Mouse (Mus musculus) midbrain, embryonic 14.5 days (tissue): ENCODE measurements around the gene Parg. TPM values are rescaled to one million over a fixed set of nuclear protein-coding genes. Genes with fewer than 3 reads are reported as not detected.
"Not testable (repeated sequence)": the region's sequence is repeated elsewhere in the genome, so short reads cannot be mapped to it uniquely, and the experiment has no call there.

ENCODE experiments used
- ATAC-seq: fragments of 200-750 bp; cut with Nextera tagmentation; 2 replicates; pipeline ENCODE4 v1.8.0; 2017; ENCODE audit warnings: moderate number of reproducible peaks, moderate library complexity; ENCODE audit not compliant: low FRiP score, low TSS enrichment
- DNase-seq: peaks from one replicate; pipeline ENCODE4 v3.0.0-alpha.2; 2015
- H3K27ac ChIP-seq: fragments of 300-500 bp; sonication (generic); replicated peaks from 2 replicates; pipeline ENCODE4 v1.5.1; 2014; ENCODE audit warnings: mild to moderate bottlenecking, low read depth, low read length, moderate library complexity
- H3K27me3 ChIP-seq: fragments of 300-500 bp; sonication (generic); 2 replicates; pipeline ENCODE4 v1.6.1; 2014; ENCODE audit warnings: low read length, control low read depth, mixed read lengths; ENCODE audit not compliant: control insufficient read depth, insufficient read depth
- H3K36me3 ChIP-seq: fragments of 300-500 bp; sonication (generic); 2 replicates; pipeline ENCODE4 v1.6.1; 2014; ENCODE audit warnings: low read length, control low read depth; ENCODE audit not compliant: control insufficient read depth, insufficient read depth
- H3K4me1 ChIP-seq: fragments of 300-500 bp; sonication (generic); 2 replicates; pipeline ENCODE4 v1.6.1; 2014; ENCODE audit warnings: mild to moderate bottlenecking, antibody characterized with exemption, low read length, control low read depth; ENCODE audit not compliant: control insufficient read depth, insufficient read depth
- H3K4me2 ChIP-seq: fragments of 300-500 bp; sonication (generic); 2 replicates; pipeline ENCODE4 v1.6.1; 2014; ENCODE audit warnings: mild to moderate bottlenecking, low read length, moderate library complexity
- H3K4me3 ChIP-seq: fragments of 300-500 bp; sonication (generic); replicated peaks from 2 replicates; pipeline ENCODE4 v1.5.1; 2014; ENCODE audit warnings: low read depth, low read length
- H3K9ac ChIP-seq: fragments of 300-500 bp; sonication (generic); replicated peaks from 2 replicates; pipeline ENCODE4 v1.6.1; 2014; ENCODE audit warnings: mild to moderate bottlenecking, low read length, moderate library complexity
- H3K9me3 ChIP-seq: fragments of 300-500 bp; sonication (generic); 2 replicates; pipeline ENCODE4 v1.6.1; 2016; ENCODE audit warnings: low read length, control low read depth, mixed read lengths; ENCODE audit not compliant: control insufficient read depth
- WGBS: fragments of 180-500 bp; shearing (Covaris S2); extraction: QIAGEN DNeasy Blood & Tissue Kit; methylation state at CpG from one replicate; pipeline ENCODE4 v1.1.7; 2014; 5-methylcytosine and 5-hydroxymethylcytosine counted together
- polyA plus RNA-seq: library from polyadenylated mRNA; unstranded; fragments of >200 nt; fragmentation: Nextera tagmentation; extraction: Ambion mirVana; gene quantifications from 2 replicates; pipeline ENCODE4 v1.2.1, GENCODE M21; 2014

Parg gene
- polyA plus RNA-seq, 1 experiment from 2014 or later: 49.6 TPM

- not testable (repeated sequence) for H3K9me3 ChIP-seq, H3K4me2 ChIP-seq, H3K9ac ChIP-seq, H3K4me1 ChIP-seq, H3K27ac ChIP-seq, H3K4me3 ChIP-seq, H3K27me3 ChIP-seq, DNase-seq, ATAC-seq
- H3K36me3 ChIP-seq: peaks cover 74% of the 10 kb centered on the region
- 85% methylated on average over 5 of the region's 5 CpGs for whole genome bisulfite sequencing
Observed at GRCm38 (mm10) chr14:32193557-32193956, 8.2 kb upstream of the Parg start.

- DNase-seq: peak; percentile 24
Observed at GRCm38 (mm10) chr14:32201354-32201753, 395 bp upstream of the Parg start.

GRCm38 (mm10) chr14:32226601-32227000, 24.9 kb downstream of the Parg start:
- H3K9ac ChIP-seq: no peak overlapping the region
- H3K36me3 ChIP-seq: peaks cover 12% of the 10 kb centered on the region; the same call in 1 of the 2 replicates
- DNase-seq (no peak), ATAC-seq (no peak)
- H3K9me3 ChIP-seq: no peaks in the 10 kb centered on the region
- H3K27ac ChIP-seq: no peak overlapping the region
- no peaks in the 10 kb centered on the region for H3K4me1 ChIP-seq
- H3K4me3 ChIP-seq: no peak overlapping the region
- no peak overlapping the region for H3K4me2 ChIP-seq
- H3K27me3 ChIP-seq: no peaks in the 10 kb centered on the region

More at GRCm38 (mm10) chr14:32201354-32201753, 395 bp upstream of the Parg start:
- H3K4me1 ChIP-seq: peaks cover 19% of the 10 kb centered on the region
- ATAC-seq: no peak
- peak overlapping the region; percentile 93 for H3K9ac ChIP-seq
- peaks cover 19% of the 10 kb centered on the region for H3K36me3 ChIP-seq
- WGBS: under 1% methylated on average over 25 of the region's 26 CpGs
- peak overlapping the region; percentile 80 for H3K4me2 ChIP-seq
- peak overlapping the region; percentile 97 for H3K4me3 ChIP-seq
- H3K9me3 ChIP-seq: no peaks in the 10 kb centered on the region
- H3K27me3 ChIP-seq: no peaks in the 10 kb centered on the region
- H3K27ac ChIP-seq: no peak overlapping the region

- Histone ChIP-seq H3K27ac (no peak overlapping the region), H3K27me3 (no peaks in the 10 kb centered on the region), H3K4me3 (no peak overlapping the region), H3K4me2 (no peak overlapping the region), H3K9me3 (no peaks in the 10 kb centered on the region), H3K4me1 (no peaks in the 10 kb centered on the region), H3K36me3 (peaks cover 12% of the 10 kb centered on the region; the same call in 1 of the 2 replicates), H3K9ac (no peak overlapping the region)
- peak; percentile 90 for DNase-seq
- WGBS: under 1% methylated on average over 2 of the region's 2 CpGs
- ATAC-seq: no peak
Observed at GRCm38 (mm10) chr14:32228996-32229395, 27.2 kb downstream of the Parg start.

GRCm38 (mm10) chr14:32242401-32242800, 40.7 kb downstream of the Parg start:
- no peak for ATAC-seq
- no peaks in the 10 kb centered on the region for H3K4me1 ChIP-seq
- H3K9ac ChIP-seq: no peak overlapping the region
- no peak overlapping the region for H3K4me3 ChIP-seq
- H3K9me3 ChIP-seq: no peaks in the 10 kb centered on the region
- peak; percentile 6 for DNase-seq
- no peak overlapping the region for H3K4me2 ChIP-seq
- no peak overlapping the region for H3K27ac ChIP-seq
- H3K36me3 ChIP-seq: peaks cover 32% of the 10 kb centered on the region
- 86% methylated on average over 4 of the region's 4 CpGs for WGBS
- H3K27me3 ChIP-seq: no peaks in the 10 kb centered on the region

GRCm38 (mm10) chr14:32246019-32246418, 44.3 kb downstream of the Parg start:
- Histone ChIP-seq H3K9ac (no peak overlapping the region), H3K4me3 (no peak overlapping the region), H3K27ac (no peak overlapping the region), H3K36me3 (peaks cover 25% of the 10 kb centered on the region), H3K27me3 (no peaks in the 10 kb centered on the region), H3K4me1 (no peaks in the 10 kb centered on the region), H3K4me2 (no peak overlapping the region), H3K9me3 (no peaks in the 10 kb centered on the region)
- DNase-seq: no peak
- WGBS: 10% methylated on average over 2 of the region's 2 CpGs
- no peak for ATAC-seq

- H3K9ac ChIP-seq: no peak overlapping the region
- WGBS: 91% methylated on average over 6 of the region's 6 CpGs
- no peaks in the 10 kb centered on the region for H3K4me1 ChIP-seq
- H3K27ac ChIP-seq: no peak overlapping the region
- no peaks in the 10 kb centered on the region for H3K9me3 ChIP-seq
- H3K27me3 ChIP-seq: no peaks in the 10 kb centered on the region
- no peak for DNase-seq
- H3K36me3 ChIP-seq: peaks cover 22% of the 10 kb centered on the region
- H3K4me2 ChIP-seq: no peak overlapping the region
- ATAC-seq: no peak
- H3K4me3 ChIP-seq: no peak overlapping the region
Observed at GRCm38 (mm10) chr14:32249616-32250015, 47.9 kb downstream of the Parg start.

- no peak overlapping the region for H3K27ac ChIP-seq
- peaks cover 46% of the 10 kb centered on the region for H3K36me3 ChIP-seq
- DNase-seq (no peak), ATAC-seq (no peak)
- WGBS: 87% methylated on average over 6 of the region's 6 CpGs
- no peak overlapping the region for H3K4me2 ChIP-seq
- H3K4me3 ChIP-seq: no peak overlapping the region
- H3K9me3 ChIP-seq: no peaks in the 10 kb centered on the region
- H3K4me1 ChIP-seq: no peaks in the 10 kb centered on the region
- H3K27me3 ChIP-seq: no peaks in the 10 kb centered on the region
- no peak overlapping the region for H3K9ac ChIP-seq
Observed at GRCm38 (mm10) chr14:32260830-32261229, 59.1 kb downstream of the Parg start.

- peaks cover 46% of the 10 kb centered on the region for H3K36me3 ChIP-seq
- no peak overlapping the region for H3K4me3 ChIP-seq
- H3K27ac ChIP-seq: no peak overlapping the region
- WGBS: 91% methylated on average over 2 of the region's 2 CpGs
- DNase-seq: no peak
- H3K9me3 ChIP-seq: no peaks in the 10 kb centered on the region
- H3K4me2 ChIP-seq: no peak overlapping the region
- H3K4me1 ChIP-seq: no peaks in the 10 kb centered on the region
- ATAC-seq: no peak
- no peaks in the 10 kb centered on the region for H3K27me3 ChIP-seq
- H3K9ac ChIP-seq: no peak overlapping the region
Observed at GRCm38 (mm10) chr14:32261741-32262140, 60.0 kb downstream of the Parg start.
